Mouse (Mus musculus) myocyte (in vitro differentiated cells): ENCODE measurements at regions not wholly inside any gene's neighbourhood (a gene's known extent, or its start where the extent isn't known, plus 50 kb on each side); places are given as distances from the start of the nearest gene placed in this dataset.

Experiments used
- CEBPB ChIP-seq: IDR thresholded peaks from 2 replicates; pipeline ENCODE4 v1.6.1; 2011; ENCODE audit warnings: mild to moderate bottlenecking, moderate library complexity; ENCODE audit not compliant: poor library complexity, insufficient read depth, severe bottlenecking
- E2F4 ChIP-seq: IDR thresholded peaks from one replicate; pipeline ENCODE4 v1.6.1; 2011; ENCODE audit warnings: mild to moderate bottlenecking, control low read depth, moderate library complexity; ENCODE audit not compliant: insufficient read depth
- MAX ChIP-seq: IDR thresholded peaks from one replicate; pipeline ENCODE4 v1.6.1; 2011; ENCODE audit warnings: low read depth, mild to moderate bottlenecking, control low read depth
- MYOG ChIP-seq, 3 experiments: IDR thresholded peaks; one replicate each; pipeline ENCODE4 v1.6.1; 2011; ENCODE audit warnings: control low read depth in 2 of 3, low read depth in 2 of 3, mild to moderate bottlenecking in 2 of 3; ENCODE audit not compliant: insufficient read length in 2 of 3, control insufficient read depth in 1 of 3, insufficient read depth in 1 of 3
- POLR2A ChIP-seq: IDR thresholded peaks from one replicate; pipeline ENCODE4 v1.6.1; 2011; ENCODE audit warnings: low read depth, mild to moderate bottlenecking, control low read depth, moderate library complexity; ENCODE audit not compliant: insufficient read length
- TCF12 ChIP-seq: IDR thresholded peaks from one replicate; pipeline ENCODE4 v1.6.1; 2011; ENCODE audit warnings: mild to moderate bottlenecking, control low read depth; ENCODE audit not compliant: poor library complexity, insufficient read depth, severe bottlenecking
- TCF3 ChIP-seq: IDR thresholded peaks from one replicate; pipeline ENCODE4 v1.6.1; 2011; ENCODE audit warnings: low read depth, control low read depth; ENCODE audit not compliant: insufficient read length
- USF1 ChIP-seq: IDR thresholded peaks from one replicate; pipeline ENCODE4 v1.6.1; 2011; ENCODE audit warnings: low read depth, mild to moderate bottlenecking, control low read depth, moderate library complexity

GRCm38 (mm10) chr13:90371415-90372150 is 282.2 kb upstream of the Xrcc4 start:
- no peak for TF ChIP-seq CEBPB
- no peak for TF ChIP-seq TCF12
- no peak for TF ChIP-seq TCF3
- TF ChIP-seq E2F4, result no peak
- TF ChIP-seq MYOG (IDR thresholded peaks at IDR 0.05; ENCODE audit: control insufficient read depth in 1 of 3, insufficient read depth in 1 of 3, insufficient read length in 2 of 3, low read depth in 2 of 3), result no peak
- TF ChIP-seq POLR2A, result no peak
- TF ChIP-seq USF1, result no peak
- no peak for TF ChIP-seq MAX
